Mouse (Mus musculus): Measurements from ENCODE around the gene Mylk3. TPM values are rescaled to one million over a fixed set of nuclear protein-coding genes. Genes with fewer than 3 reads are reported as not detected.

Mylk3 gene
- polyA plus RNA-seq, 1 experiment from 2014 or later, result 15.6 TPM

GRCm38 (mm10) chr8:85323084-85323483 is 63.1 kb downstream of the Mylk3 start:
- H3K36me3 ChIP-seq (ENCODE audit: control insufficient read depth, insufficient read depth), result no peaks in the 10 kb centered on the region
- no peak overlapping the region for H3K9ac ChIP-seq (ENCODE audit: low read depth, low read length)
- no peak overlapping the region for H3K4me3 ChIP-seq (ENCODE audit: low read depth, low read length)
- no peak overlapping the region for H3K4me2 ChIP-seq (replicated peaks; ENCODE audit: low read depth)
- H3K27ac ChIP-seq (ENCODE audit: low read depth, low read length), result no peak overlapping the region
- WGBS, result 86% methylated on average over 3 of the region's 3 CpGs
- TF ChIP-seq CTCF (IDR thresholded peaks at IDR 0.05; ENCODE audit: low read depth), result no peak
- no peaks in the 10 kb centered on the region for H3K4me1 ChIP-seq (replicated peaks; ENCODE audit: control insufficient read depth, insufficient read depth, low read length)
- no peaks in the 10 kb centered on the region for H3K9me3 ChIP-seq (ENCODE audit: control insufficient read depth)
- no peak for ATAC-seq
- no peaks in the 10 kb centered on the region for H3K27me3 ChIP-seq (replicated peaks; ENCODE audit: control insufficient read depth, insufficient read depth, low read length)

GRCm38 (mm10) chr8:85321981-85322380 is 64.2 kb downstream of the Mylk3 start:
- Histone ChIP-seq H3K9ac (ENCODE audit: low read depth, low read length) (no peak overlapping the region), H3K27ac (ENCODE audit: low read depth, low read length) (no peak overlapping the region), H3K9me3 (ENCODE audit: control insufficient read depth) (no peaks in the 10 kb centered on the region), H3K4me1 (replicated peaks; ENCODE audit: control insufficient read depth, insufficient read depth, low read length) (no peaks in the 10 kb centered on the region), H3K36me3 (ENCODE audit: control insufficient read depth, insufficient read depth) (no peaks in the 10 kb centered on the region), H3K4me2 (replicated peaks; ENCODE audit: low read depth) (no peak overlapping the region), H3K27me3 (replicated peaks; ENCODE audit: control insufficient read depth, insufficient read depth, low read length) (no peaks in the 10 kb centered on the region), H3K4me3 (ENCODE audit: low read depth, low read length) (no peak overlapping the region)
- 90% methylated on average over 15 of the region's 15 CpGs for WGBS
- no peak for ATAC-seq
- no peak for TF ChIP-seq CTCF (IDR thresholded peaks at IDR 0.05; ENCODE audit: low read depth)

- no peak for ATAC-seq
- no peaks in the 10 kb centered on the region for H3K36me3 ChIP-seq (ENCODE audit: control insufficient read depth, insufficient read depth)
- no peaks in the 10 kb centered on the region for H3K4me1 ChIP-seq (replicated peaks; ENCODE audit: control insufficient read depth, insufficient read depth, low read length)
- 93% methylated on average over 4 of the region's 4 CpGs for WGBS
- TF ChIP-seq CTCF (IDR thresholded peaks at IDR 0.05; ENCODE audit: low read depth), result no peak
- H3K4me3 ChIP-seq (ENCODE audit: low read depth, low read length), result no peak overlapping the region
- no peaks in the 10 kb centered on the region for H3K27me3 ChIP-seq (replicated peaks; ENCODE audit: control insufficient read depth, insufficient read depth, low read length)
- no peak overlapping the region for H3K4me2 ChIP-seq (replicated peaks; ENCODE audit: low read depth)
- no peaks in the 10 kb centered on the region for H3K9me3 ChIP-seq (ENCODE audit: control insufficient read depth)
- H3K9ac ChIP-seq (ENCODE audit: low read depth, low read length), result no peak overlapping the region
- no peak overlapping the region for H3K27ac ChIP-seq (ENCODE audit: low read depth, low read length)
These were observed 67.6 kb downstream of the Mylk3 start for GRCm38 (mm10) chr8:85318534-85318933.

- no peak overlapping the region for H3K4me2 ChIP-seq (replicated peaks; ENCODE audit: low read depth)
- no peak for ATAC-seq
- no peaks in the 10 kb centered on the region for H3K9me3 ChIP-seq (ENCODE audit: control insufficient read depth)
- H3K9ac ChIP-seq (ENCODE audit: low read depth, low read length), result no peak overlapping the region
- H3K4me3 ChIP-seq (ENCODE audit: low read depth, low read length), result no peak overlapping the region
- no peak for TF ChIP-seq CTCF (IDR thresholded peaks at IDR 0.05; ENCODE audit: low read depth)
- H3K27ac ChIP-seq (ENCODE audit: low read depth, low read length), result no peak overlapping the region
- H3K36me3 ChIP-seq (ENCODE audit: control insufficient read depth, insufficient read depth), result no peaks in the 10 kb centered on the region; the same call in 1 of the 2 replicates
- WGBS, result 86% methylated on average over 3 of the region's 3 CpGs
- no peaks in the 10 kb centered on the region for H3K27me3 ChIP-seq (replicated peaks; ENCODE audit: control insufficient read depth, insufficient read depth, low read length)
- H3K4me1 ChIP-seq (replicated peaks; ENCODE audit: control insufficient read depth, insufficient read depth, low read length), result no peaks in the 10 kb centered on the region
These were observed 73.1 kb downstream of the Mylk3 start for GRCm38 (mm10) chr8:85313036-85313435.

- peak; percentile 85 for TF ChIP-seq CTCF (IDR thresholded peaks at IDR 0.05; ENCODE audit: low read depth)
- Histone ChIP-seq H3K9me3 (ENCODE audit: control insufficient read depth) (no peaks in the 10 kb centered on the region), H3K4me1 (replicated peaks; ENCODE audit: control insufficient read depth, insufficient read depth, low read length) (no peaks in the 10 kb centered on the region), H3K27me3 (replicated peaks; ENCODE audit: control insufficient read depth, insufficient read depth, low read length) (no peaks in the 10 kb centered on the region), H3K4me3 (ENCODE audit: low read depth, low read length) (no peak overlapping the region), H3K27ac (ENCODE audit: low read depth, low read length) (no peak overlapping the region), H3K36me3 (ENCODE audit: control insufficient read depth, insufficient read depth) (no peaks in the 10 kb centered on the region; the same call in 1 of the 2 replicates), H3K4me2 (replicated peaks; ENCODE audit: low read depth) (no peak overlapping the region), H3K9ac (ENCODE audit: low read depth, low read length) (no peak overlapping the region)
- no peak for ATAC-seq
These were observed 74.4 kb downstream of the Mylk3 start for GRCm38 (mm10) chr8:85311743-85312142.

- no peak for ATAC-seq
- H3K4me1 ChIP-seq (replicated peaks; ENCODE audit: control insufficient read depth, insufficient read depth, low read length), result no peaks in the 10 kb centered on the region
- WGBS, result 95% methylated on average over 2 of the region's 2 CpGs
These were observed 77.6 kb downstream of the Mylk3 start for GRCm38 (mm10) chr8:85308564-85308963.

GRCm38 (mm10) chr8:85303531-85303930 is 82.6 kb downstream of the Mylk3 start:
- H3K27me3 ChIP-seq (replicated peaks; ENCODE audit: control insufficient read depth, insufficient read depth, low read length), result no peaks in the 10 kb centered on the region
- no peak overlapping the region for H3K9ac ChIP-seq (ENCODE audit: low read depth, low read length)
- no peak overlapping the region for H3K4me3 ChIP-seq (ENCODE audit: low read depth, low read length)
- peaks cover 5% of the 10 kb centered on the region; the same call in 1 of the 2 replicates for H3K4me1 ChIP-seq (replicated peaks; ENCODE audit: control insufficient read depth, insufficient read depth, low read length)
- 78% methylated on average over 5 of the region's 5 CpGs for WGBS
- no peak for ATAC-seq
- no peak overlapping the region for H3K27ac ChIP-seq (ENCODE audit: low read depth, low read length)
- no peak for TF ChIP-seq CTCF (IDR thresholded peaks at IDR 0.05; ENCODE audit: low read depth)
- H3K36me3 ChIP-seq (ENCODE audit: control insufficient read depth, insufficient read depth), result peaks cover 14% of the 10 kb centered on the region
- no peaks in the 10 kb centered on the region for H3K9me3 ChIP-seq (ENCODE audit: control insufficient read depth)
- H3K4me2 ChIP-seq (replicated peaks; ENCODE audit: low read depth), result no peak overlapping the region

More at GRCm38 (mm10) chr8:85308564-85308963, 77.6 kb downstream of the Mylk3 start:
- Histone ChIP-seq H3K27ac (ENCODE audit: low read depth, low read length) (no peak overlapping the region), H3K27me3 (replicated peaks; ENCODE audit: control insufficient read depth, insufficient read depth, low read length) (no peaks in the 10 kb centered on the region), H3K9ac (ENCODE audit: low read depth, low read length) (no peak overlapping the region), H3K4me3 (ENCODE audit: low read depth, low read length) (no peak overlapping the region), H3K4me2 (replicated peaks; ENCODE audit: low read depth) (no peak overlapping the region), H3K9me3 (ENCODE audit: control insufficient read depth) (no peaks in the 10 kb centered on the region), H3K36me3 (ENCODE audit: control insufficient read depth, insufficient read depth) (peaks cover 14% of the 10 kb centered on the region)
- no peak for TF ChIP-seq CTCF (IDR thresholded peaks at IDR 0.05; ENCODE audit: low read depth)
